Mouse (Mus musculus) monocyte, adult 59 days (primary cell): ENCODE measurements around the gene Gm14443. TPM values are rescaled to one million over a fixed set of nuclear protein-coding genes. Genes with fewer than 3 reads are reported as not detected.

Experiments
- total RNA-seq, 2 experiments: library from RNA; stranded (reverse); gene quantifications; one replicate each; pipeline ENCODE4 v1.2.4; 2023

The Gm14443 gene
- under 1 TPM in 1 of 2 experiments, not detected in 1; 0.36 TPM for total RNA-seq

DNA sequence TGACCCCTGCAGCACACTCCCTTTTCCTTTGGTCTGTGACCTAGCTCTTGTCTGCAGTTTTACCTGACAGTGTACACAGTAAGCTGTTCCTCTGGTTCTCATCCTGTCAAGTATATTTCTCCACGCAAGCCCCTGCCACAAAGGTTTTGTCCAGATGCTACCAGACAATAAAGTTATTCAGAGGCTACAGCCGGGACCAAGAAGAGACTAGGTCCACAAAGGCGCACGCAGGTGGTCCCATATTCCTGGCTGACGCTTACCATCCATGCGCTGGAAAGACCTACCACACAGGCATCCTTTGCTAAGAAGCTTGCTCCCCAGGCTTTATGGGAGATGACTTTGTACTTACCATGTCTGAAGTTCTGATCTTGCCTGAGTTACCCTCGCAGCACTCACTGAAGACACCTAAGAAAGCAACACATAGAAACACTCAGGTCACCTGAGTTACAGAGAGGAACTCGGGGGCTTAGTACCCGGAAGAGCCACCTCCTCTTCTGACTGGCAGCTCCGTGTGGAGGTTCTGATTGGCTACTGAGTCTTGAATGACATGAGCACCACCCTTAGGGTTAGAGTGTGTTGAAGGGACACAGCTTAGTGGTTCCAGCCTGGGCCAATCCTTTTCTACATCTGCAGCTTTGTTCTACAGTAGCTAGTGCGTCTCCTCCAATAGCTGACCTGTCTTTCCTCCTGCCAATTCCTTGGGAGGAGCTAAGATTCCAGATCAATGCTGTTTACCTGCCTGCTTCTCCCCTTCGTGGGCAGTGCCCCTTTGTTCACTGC, at the start of gene Gm14443:
Gm14443 (minus strand) TSS at position 471 of the 780 bp plus-strand sequence.

DNA sequence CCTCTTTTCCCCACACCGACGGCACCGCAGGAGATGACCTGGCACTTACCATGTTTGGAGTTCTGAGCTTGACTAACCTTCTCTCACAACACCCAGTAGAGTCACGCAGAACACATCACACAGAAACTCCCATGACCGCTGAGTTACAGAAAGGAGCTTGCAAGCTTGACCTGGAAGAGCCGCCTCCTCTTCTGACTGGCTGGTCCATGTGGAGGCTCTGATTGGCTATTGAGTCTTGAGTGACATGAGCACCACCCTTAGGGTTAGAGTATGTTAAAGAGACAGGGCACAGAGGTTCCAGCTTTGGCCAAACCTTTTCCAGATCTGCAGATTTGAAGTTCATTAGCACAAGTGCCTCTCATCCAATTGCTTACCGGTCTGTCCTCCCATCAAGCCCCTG, 31.1 kb upstream of the Gm14443 start, which contains the start of gene Gm14391:
Gm14391 (minus strand) TSS at position 186 of the 400 bp plus-strand sequence.

DNA sequence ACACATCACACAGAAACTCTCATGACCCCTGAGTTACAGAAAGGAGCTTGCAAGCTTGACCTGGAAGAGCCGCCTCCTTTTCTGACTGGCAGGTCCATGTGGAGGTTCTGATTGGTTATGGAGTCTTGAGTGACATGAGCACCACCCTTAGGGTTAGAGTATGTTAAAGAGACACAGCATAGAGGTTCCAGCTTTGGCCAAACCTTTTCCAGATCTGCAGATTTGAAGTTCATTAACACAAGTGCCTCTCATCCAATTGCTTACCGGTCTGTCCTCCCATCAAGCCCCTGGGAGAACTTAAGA, 33.7 kb downstream of the Gm14443 start, which contains the start of gene Gm14399:
Gm14399 (minus strand) TSS at position 20 of the 303 bp plus-strand sequence.

Other genes starting within 250 kb of the Gm14443 start
- gene Gm14444, start 165.6 kb downstream of the Gm14443 start, total RNA-seq: not detected
- gene Gm14393, start 108.1 kb downstream of the Gm14443 start, total RNA-seq: not detected
- 1 to 10 TPM; 3.1 to 4.2 TPM for gene Gm14399, start 33.9 kb downstream of the Gm14443 start, total RNA-seq
- gene Gm14391, start 31.0 kb upstream of the Gm14443 start, total RNA-seq: 10 to 100 TPM; 10.2 to 11.3 TPM
- 1 to 10 TPM in 1 of 2 experiments, not detected in 1; 2.5 TPM for gene Gm14440, start 99.3 kb upstream of the Gm14443 start, total RNA-seq
- 1 to 10 TPM; 6.3 to 6.5 TPM for gene Gm4631, start 162.3 kb upstream of the Gm14443 start, total RNA-seq
- gene Zfp968, start 196.6 kb upstream of the Gm14443 start, total RNA-seq: under 1 TPM in 1 of 2 experiments, not detected in 1; 0.86 TPM